Mouse (Mus musculus): ENCODE data around the gene Fgr. TPM values are rescaled to one million over a fixed set of nuclear protein-coding genes. Genes with fewer than 3 reads are reported as not detected.
"Not testable (repeated sequence)": the region's sequence is repeated elsewhere in the genome, so short reads cannot be mapped to it uniquely, and the experiment has no call there.

Fgr gene
- 1 to 10 TPM; 1.9 to 6.6 (median 3.3) TPM for polyA plus RNA-seq (2017; shearing (Covaris generic))

GRCm38 (mm10) chr4:132973814-132974398, at the start of gene Fgr:
TSS of gene Fgr (plus strand) at chr4:132974095.
- ATAC-seq, result no peak

- not testable (repeated sequence) for ATAC-seq
Measured at GRCm38 (mm10) chr4:132926520-132926919, 47.4 kb upstream of the Fgr start.

GRCm38 (mm10) chr4:132930784-132931183, 43.1 kb upstream of the Fgr start:
- ATAC-seq, result peak; percentile 78

- ATAC-seq, result no peak
Measured at GRCm38 (mm10) chr4:132932752-132933404, 41.0 kb upstream of the Fgr start.

GRCm38 (mm10) chr4:132934639-132935038, 39.3 kb upstream of the Fgr start:
- ATAC-seq, result no peak

GRCm38 (mm10) chr4:132938181-132938941, 35.5 kb upstream of the Fgr start:
- ATAC-seq, result no peak

GRCm38 (mm10) chr4:132939421-132940127, 34.3 kb upstream of the Fgr start:
- peak; percentile 54 for ATAC-seq

GRCm38 (mm10) chr4:132941012-132941729, 32.7 kb upstream of the Fgr start:
- no peak for ATAC-seq

GRCm38 (mm10) chr4:132943088-132943487, 30.8 kb upstream of the Fgr start:
- no peak for ATAC-seq

- no peak for ATAC-seq
Measured at GRCm38 (mm10) chr4:132944106-132944505, 29.8 kb upstream of the Fgr start.

GRCm38 (mm10) chr4:132944776-132945175, 29.1 kb upstream of the Fgr start:
- no peak for ATAC-seq

- peak; percentile 76 for ATAC-seq
Measured at GRCm38 (mm10) chr4:132945261-132946046, 28.4 kb upstream of the Fgr start.

- ATAC-seq, result peak; percentile 59
Measured at GRCm38 (mm10) chr4:132946047-132947001, 27.6 kb upstream of the Fgr start.

GRCm38 (mm10) chr4:132949882-132950532, 23.9 kb upstream of the Fgr start:
- no peak for ATAC-seq

- ATAC-seq, result no peak
Measured at GRCm38 (mm10) chr4:132950999-132951398, 22.9 kb upstream of the Fgr start.

- no peak for ATAC-seq
Measured at GRCm38 (mm10) chr4:132954530-132955394, 19.1 kb upstream of the Fgr start.

- no peak for ATAC-seq
Measured at GRCm38 (mm10) chr4:132955395-132955791, 18.5 kb upstream of the Fgr start.
